Mouse (Mus musculus) ES-E14 (cell line): ENCODE data around the gene Rras.

Source experiments
- CHD2 ChIP-seq: IDR thresholded peaks from 2 replicates; pipeline ENCODE4 v1.6.1; 2014; ENCODE audit warnings: mild to moderate bottlenecking, low read depth, low read length, inconsistent platforms
- HCFC1 ChIP-seq: IDR thresholded peaks from 2 replicates; pipeline ENCODE4 v1.6.1; 2012; ENCODE audit warnings: low read length, inconsistent platforms, borderline replicate concordance; ENCODE audit not compliant: insufficient read depth
- MAFK ChIP-seq: IDR thresholded peaks from 2 replicates; pipeline ENCODE4 v1.6.1; 2014; ENCODE audit warnings: mild to moderate bottlenecking, low read depth, low read length, inconsistent platforms; ENCODE audit not compliant: insufficient read depth
- ZC3H11A ChIP-seq: IDR thresholded peaks from 2 replicates; pipeline ENCODE4 v1.6.1; 2012; ENCODE audit warnings: low read depth, mild to moderate bottlenecking, inconsistent platforms, low read length, borderline replicate concordance
- ZNF384 ChIP-seq: IDR thresholded peaks from 2 replicates; pipeline ENCODE4 v1.6.1; 2012; ENCODE audit warnings: low read depth, low read length, inconsistent platforms

DNA sequence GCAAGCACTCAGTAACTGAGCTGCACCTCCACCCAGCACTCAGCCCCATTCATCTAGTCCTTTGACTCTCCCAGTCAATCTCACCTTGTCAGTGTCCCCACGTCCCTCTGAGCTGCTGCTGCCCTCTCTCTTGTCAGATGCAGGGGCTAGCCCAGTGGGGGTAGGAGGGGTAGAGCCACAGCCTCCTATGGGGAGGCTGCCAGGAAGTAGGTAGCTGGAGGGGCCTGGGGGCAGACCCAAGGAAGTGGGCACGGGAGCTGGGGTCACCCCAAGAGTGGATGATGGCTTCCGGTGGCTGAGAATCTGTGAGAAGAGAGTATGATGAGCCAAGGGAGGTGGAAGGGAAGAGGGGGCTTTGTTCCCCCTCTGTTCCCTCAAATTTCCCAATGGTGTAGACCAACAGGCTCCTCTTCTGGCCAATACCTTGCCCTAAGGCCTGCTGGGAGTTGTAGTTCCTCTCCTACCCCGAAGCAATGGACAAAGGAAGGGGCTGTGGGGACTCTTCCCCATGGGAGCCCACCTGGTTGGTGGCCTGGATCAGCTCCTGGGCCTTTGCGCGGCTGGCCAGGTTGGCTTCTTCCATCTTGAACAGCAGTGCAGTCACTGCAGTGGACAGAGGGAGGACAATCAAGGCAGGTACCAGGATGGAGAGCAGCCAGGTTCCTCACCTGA lies 12.3 kb upstream of the Rras start:
- TF ChIP-seq ZC3H11A (no peak), CHD2 (no peak), MAFK (no peak), ZNF384 (no peak), HCFC1 (peak; percentile 76; the same call in 1 of the 2 replicates)
